Mouse (Mus musculus) stomach, postnatal 0 days (tissue): ENCODE measurements at regions not wholly inside any gene's neighbourhood (a gene's known extent, or its start where the extent isn't known, plus 50 kb on each side); places are given as distances from the start of the nearest gene placed in this dataset.

ENCODE experiments used
- ATAC-seq: fragments of 200-750 bp; cut with Nextera tagmentation; 2 replicates; pipeline ENCODE4 v1.8.0; 2017; ENCODE audit not compliant: low FRiP score, low TSS enrichment
- DNase-seq: peaks from one replicate; pipeline ENCODE4 v3.0.0-alpha.2; 2016; ENCODE audit warnings: low spot score
- H3K27ac ChIP-seq: fragments of 300-500 bp; sonication (generic); replicated peaks from 2 replicates; pipeline ENCODE4 v1.5.1; 2014; ENCODE audit warnings: mild to moderate bottlenecking, control low read depth
- H3K27me3 ChIP-seq: fragments of 300-500 bp; sonication (generic); 2 replicates; pipeline ENCODE4 v1.6.1; 2014; ENCODE audit warnings: low read length; ENCODE audit not compliant: control insufficient read depth, insufficient read depth
- H3K36me3 ChIP-seq: fragments of 300-500 bp; sonication (generic); 2 replicates; pipeline ENCODE4 v1.6.1; 2014; ENCODE audit warnings: low read length, mixed read lengths; ENCODE audit not compliant: control insufficient read depth, insufficient read depth
- H3K4me1 ChIP-seq: fragments of 300-500 bp; sonication (generic); replicated peaks from 2 replicates; pipeline ENCODE4 v1.6.1; 2014; ENCODE audit warnings: antibody characterized with exemption; ENCODE audit not compliant: control insufficient read depth, insufficient read depth
- H3K4me2 ChIP-seq: fragments of 300-500 bp; sonication (generic); replicated peaks from 2 replicates; pipeline ENCODE4 v1.6.1; 2014; ENCODE audit warnings: low read depth, mild to moderate bottlenecking, control low read depth, moderate library complexity
- H3K4me3 ChIP-seq: fragments of 300-500 bp; sonication (generic); 2 replicates; pipeline ENCODE4 v1.5.1; 2014; ENCODE audit warnings: low read depth, low read length, control low read depth
- H3K9ac ChIP-seq: fragments of 300-500 bp; sonication (generic); 2 replicates; pipeline ENCODE4 v1.6.1; 2014; ENCODE audit warnings: mild to moderate bottlenecking, low read length, control low read depth, mixed read lengths
- H3K9me3 ChIP-seq: fragments of 300-500 bp; sonication (generic); 2 replicates; pipeline ENCODE4 v1.6.1; 2016; ENCODE audit warnings: low read length; ENCODE audit not compliant: control insufficient read depth
- CTCF ChIP-seq: IDR thresholded peaks from 2 replicates; pipeline ENCODE4 v1.5.1; 2016; ENCODE audit warnings: antibody characterized with exemption, low read depth, mild to moderate bottlenecking, moderate library complexity
- EP300 ChIP-seq: optimal IDR thresholded peaks from 2 replicates; pipeline ENCODE3; 2016; ENCODE audit warnings: antibody characterized with exemption
- WGBS: fragments of 180-500 bp; shearing (Covaris S2); extraction: QIAGEN DNeasy Blood & Tissue Kit; methylation state at CpG from one replicate; pipeline ENCODE4 v1.1.7; 2014; 5-methylcytosine and 5-hydroxymethylcytosine counted together

GRCm38 (mm10) chr11:19179290-19179689 lies 160.5 kb upstream of the Meis1 start:
- no peaks in the 10 kb centered on the region for H3K27me3 ChIP-seq
- no peaks in the 10 kb centered on the region for H3K36me3 ChIP-seq
- DNase-seq: no peak
- no peak for ATAC-seq
- 84% methylated on average over 1 of the region's 1 CpGs for WGBS
- H3K4me2 ChIP-seq: no peak overlapping the region
- no peak overlapping the region for H3K9ac ChIP-seq
- H3K9me3 ChIP-seq: no peaks in the 10 kb centered on the region
- no peak overlapping the region for H3K4me3 ChIP-seq
- TF ChIP-seq EP300: no peak
- TF ChIP-seq CTCF: no peak
- H3K27ac ChIP-seq: no peak overlapping the region
- H3K4me1 ChIP-seq: no peaks in the 10 kb centered on the region

- Histone ChIP-seq H3K27me3 (no peaks in the 10 kb centered on the region), H3K9me3 (no peaks in the 10 kb centered on the region), H3K4me2 (no peak overlapping the region), H3K4me3 (no peak overlapping the region), H3K36me3 (no peaks in the 10 kb centered on the region), H3K9ac (no peak overlapping the region), H3K27ac (no peak overlapping the region), H3K4me1 (no peaks in the 10 kb centered on the region)
- no peak for DNase-seq
- TF ChIP-seq EP300 (no peak), CTCF (no peak)
- no peak for ATAC-seq
- WGBS: 40% methylated on average over 2 of the region's 2 CpGs
These were observed 171.0 kb upstream of the Meis1 start for GRCm38 (mm10) chr11:19189778-19190177.

- Histone ChIP-seq H3K4me3 (no peak overlapping the region), H3K36me3 (no peaks in the 10 kb centered on the region), H3K4me1 (no peaks in the 10 kb centered on the region), H3K27me3 (no peaks in the 10 kb centered on the region), H3K9me3 (no peaks in the 10 kb centered on the region), H3K27ac (no peak overlapping the region), H3K9ac (no peak overlapping the region), H3K4me2 (no peak overlapping the region)
- TF ChIP-seq CTCF (no peak), EP300 (no peak)
- no peak for DNase-seq
- ATAC-seq: no peak
- 22% methylated on average over 1 of the region's 1 CpGs for WGBS
These were observed 175.7 kb upstream of the Meis1 start for GRCm38 (mm10) chr11:19194464-19194863.

DNA sequence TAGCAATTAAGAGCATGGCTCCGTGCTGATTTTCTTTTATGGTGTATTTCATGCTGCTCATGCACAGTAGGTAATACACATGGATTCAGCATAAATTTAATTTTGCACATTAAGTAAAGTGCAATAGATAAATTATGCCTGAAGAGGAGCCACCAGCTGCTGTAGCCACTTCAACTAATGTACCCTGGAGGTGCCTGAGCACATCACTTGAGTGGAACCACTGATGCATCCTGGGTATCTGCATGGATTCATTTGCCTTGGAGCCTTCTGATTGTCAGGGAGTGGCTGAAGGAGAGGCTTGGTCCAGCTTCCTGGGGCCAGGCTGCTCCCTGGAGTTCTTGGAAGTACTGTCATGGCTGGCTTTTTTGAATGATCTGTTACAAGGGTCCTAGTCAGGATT lies 179.0 kb upstream of the Meis1 start:
- Histone ChIP-seq H3K27me3 (no peaks in the 10 kb centered on the region), H3K36me3 (no peaks in the 10 kb centered on the region), H3K9ac (no peak overlapping the region), H3K27ac (no peak overlapping the region), H3K4me2 (no peak overlapping the region), H3K4me1 (no peaks in the 10 kb centered on the region), H3K4me3 (no peak overlapping the region), H3K9me3 (no peaks in the 10 kb centered on the region)
- no peak for DNase-seq
- TF ChIP-seq CTCF (no peak), EP300 (no peak)
- WGBS: 97% methylated on average over 1 of the region's 1 CpGs
- ATAC-seq: no peak

DNA sequence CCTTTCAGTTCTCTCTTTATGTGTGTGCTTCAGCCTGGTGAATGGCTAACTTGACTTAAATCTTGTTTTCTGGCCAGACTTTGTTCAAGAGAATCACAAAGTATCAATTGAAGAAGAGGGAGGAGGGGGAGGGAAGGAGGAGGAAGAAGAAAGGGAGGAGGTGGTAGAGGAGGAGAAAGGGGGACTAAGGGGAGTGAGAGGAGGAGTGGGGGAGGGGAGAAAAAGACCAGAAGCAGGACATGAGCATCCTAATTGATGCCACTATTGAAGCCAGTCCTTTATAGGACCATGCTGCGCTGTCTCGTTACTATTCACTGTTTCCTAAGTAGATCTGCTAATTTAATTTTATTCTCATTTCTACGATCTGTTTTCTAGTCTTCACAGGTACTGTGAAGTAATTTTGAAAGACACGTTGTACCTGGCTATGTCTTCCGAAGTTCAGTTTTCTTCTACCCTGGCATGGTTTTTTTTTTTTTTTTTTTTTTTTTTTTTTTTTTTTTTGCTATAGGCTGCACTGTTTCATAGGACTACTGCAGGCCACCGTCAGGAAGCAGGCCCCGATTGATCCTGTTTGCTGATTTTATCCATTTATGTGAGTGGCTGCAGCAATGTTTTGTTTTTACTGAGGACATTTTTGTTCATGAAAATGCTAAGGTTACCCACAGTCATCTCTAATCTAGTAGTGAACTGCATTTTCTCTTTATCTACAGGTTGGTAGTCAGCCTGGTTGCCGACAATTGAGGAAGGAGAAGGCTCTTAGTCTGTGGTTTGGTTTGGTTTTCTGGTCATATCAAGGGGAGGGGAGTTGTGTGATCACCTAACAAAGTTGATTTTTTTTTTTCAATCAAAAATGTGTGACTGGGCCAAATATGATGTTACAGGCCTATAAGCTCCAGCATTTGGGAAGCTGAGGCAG lies 184.1 kb upstream of the Meis1 start:
- Histone ChIP-seq H3K36me3 (no peaks in the 10 kb centered on the region), H3K27me3 (no peaks in the 10 kb centered on the region), H3K4me2 (no peak overlapping the region), H3K9ac (no peak overlapping the region), H3K9me3 (no peaks in the 10 kb centered on the region), H3K27ac (0 out of 2 replicates have a peak overlapping the region, but pooled peaks have one; percentile 18), H3K4me1 (no peaks in the 10 kb centered on the region), H3K4me3 (no peak overlapping the region)
- ATAC-seq: no peak
- WGBS: 82% methylated on average over 8 of the region's 8 CpGs
- TF ChIP-seq EP300 (no peak), CTCF (no peak)
- no peak for DNase-seq

- Histone ChIP-seq H3K9ac (no peak overlapping the region), H3K9me3 (no peaks in the 10 kb centered on the region), H3K4me1 (no peaks in the 10 kb centered on the region), H3K4me2 (no peak overlapping the region), H3K4me3 (no peak overlapping the region), H3K27ac (no peak overlapping the region), H3K27me3 (no peaks in the 10 kb centered on the region), H3K36me3 (no peaks in the 10 kb centered on the region)
- DNase-seq: no peak
- 37% methylated on average over 4 of the region's 4 CpGs for WGBS
- no peak for ATAC-seq
- TF ChIP-seq EP300 (no peak), CTCF (no peak)
These were observed 184.7 kb upstream of the Meis1 start for GRCm38 (mm10) chr11:19203518-19203900.
